Mouse (Mus musculus) retina, adult 2 months (tissue): ENCODE measurements around the gene Aff3.
A peak's percentile ranks its signal among the peaks of the same experiment; 100 is the strongest.

ENCODE experiments used
- DNase-seq: peaks from one replicate; pipeline ENCODE4 v3.0.0-alpha.2; 2012; ENCODE audit warnings: low read depth, low spot score

Aff3 gene

DNA sequence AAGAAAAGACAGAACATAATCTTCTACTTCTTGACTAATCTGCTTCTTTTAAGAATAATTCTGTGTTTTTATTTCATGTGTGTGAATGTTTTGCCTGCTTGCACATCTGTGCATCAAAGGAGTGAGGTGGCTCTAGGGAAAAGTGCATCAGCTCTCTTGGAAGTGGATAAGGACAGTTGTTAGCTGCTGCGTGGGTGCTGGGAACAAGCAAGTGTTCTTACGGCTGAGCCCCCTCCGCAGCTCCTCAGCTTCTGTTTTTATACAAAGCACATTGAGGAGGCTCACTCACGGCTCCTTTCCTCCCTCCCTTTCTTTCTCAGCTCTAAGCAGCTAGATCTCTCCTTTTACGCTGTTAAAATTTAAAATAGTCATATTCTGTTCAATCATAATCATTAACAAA, 340.5 kb downstream of the Aff3 start:
- no peak for DNase-seq

DNA sequence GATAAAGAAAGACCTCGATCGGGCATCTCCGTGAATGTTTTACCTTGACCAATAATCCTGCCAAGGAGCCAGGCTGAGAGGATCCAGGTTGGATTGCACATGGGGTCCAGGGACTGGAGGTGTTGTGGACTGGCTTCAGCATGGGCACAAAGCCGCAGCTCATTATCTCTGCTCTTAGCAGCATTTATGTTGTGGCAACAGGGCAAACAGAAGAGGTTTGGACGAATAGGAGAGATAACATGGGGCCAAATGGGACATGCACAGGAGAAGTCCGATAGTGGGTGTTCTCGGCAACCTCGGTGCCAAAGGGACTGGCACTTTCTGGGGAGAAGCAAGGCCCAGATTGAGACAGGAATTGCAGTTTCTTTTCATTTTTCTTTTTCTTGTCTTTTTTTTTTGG, 342.9 kb downstream of the Aff3 start:
- DNase-seq = no peak

DNA sequence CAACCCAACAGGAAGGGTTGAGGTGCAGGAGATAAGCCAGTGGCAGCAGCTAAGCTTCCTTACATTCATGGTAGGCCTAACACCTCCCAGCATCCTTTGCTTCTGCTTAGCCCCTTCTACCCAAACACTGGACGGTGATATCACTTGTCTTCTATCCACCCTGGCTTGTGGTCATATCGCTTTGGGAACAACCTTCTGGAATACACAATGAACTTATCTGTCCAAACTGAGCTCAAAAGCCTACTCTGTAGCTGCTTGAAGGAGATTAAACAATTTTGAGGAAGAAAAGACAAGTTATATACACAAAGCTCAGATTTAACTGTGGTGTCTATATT, 343.8 kb downstream of the Aff3 start:
- no peak for DNase-seq

DNA sequence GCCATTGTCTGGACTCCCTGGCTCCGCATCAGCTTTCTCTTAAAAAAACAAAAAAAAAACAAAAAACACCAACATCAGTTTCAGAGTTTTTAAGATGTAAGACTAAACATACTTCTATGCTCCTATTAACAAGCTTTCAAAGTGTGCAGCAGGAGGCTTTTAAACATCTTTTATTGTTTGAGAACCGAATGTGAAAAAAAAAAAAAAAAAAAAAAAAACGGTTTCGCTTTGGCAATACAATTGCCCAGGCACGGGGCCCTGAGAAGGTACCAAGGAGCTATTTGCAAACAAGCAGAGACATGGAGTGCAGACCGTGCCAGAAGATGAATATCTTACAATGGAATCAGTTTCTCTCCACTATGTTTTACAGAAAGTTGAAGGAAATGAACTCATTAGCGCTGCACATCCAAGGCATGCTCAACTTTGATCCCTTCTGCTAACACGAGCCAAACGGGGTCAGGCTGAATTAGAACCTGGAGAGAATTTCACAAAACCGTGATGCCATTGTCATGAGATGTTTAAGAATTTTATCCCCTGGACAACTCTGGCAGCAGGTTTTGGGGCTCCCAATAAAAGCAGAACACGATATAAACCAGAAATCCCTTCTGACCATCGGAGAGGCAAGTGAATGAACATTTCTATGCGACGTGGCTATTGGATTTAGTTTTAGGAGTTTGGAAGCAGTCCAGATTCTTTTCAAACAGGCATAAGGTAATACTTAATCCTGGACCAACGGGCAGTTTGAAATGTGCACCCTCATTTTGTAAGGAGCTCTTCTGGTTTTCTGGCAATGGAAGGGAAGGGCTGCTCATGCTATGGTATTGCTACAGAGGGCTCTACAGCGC, 344.4 kb downstream of the Aff3 start:
- no peak for DNase-seq

DNA sequence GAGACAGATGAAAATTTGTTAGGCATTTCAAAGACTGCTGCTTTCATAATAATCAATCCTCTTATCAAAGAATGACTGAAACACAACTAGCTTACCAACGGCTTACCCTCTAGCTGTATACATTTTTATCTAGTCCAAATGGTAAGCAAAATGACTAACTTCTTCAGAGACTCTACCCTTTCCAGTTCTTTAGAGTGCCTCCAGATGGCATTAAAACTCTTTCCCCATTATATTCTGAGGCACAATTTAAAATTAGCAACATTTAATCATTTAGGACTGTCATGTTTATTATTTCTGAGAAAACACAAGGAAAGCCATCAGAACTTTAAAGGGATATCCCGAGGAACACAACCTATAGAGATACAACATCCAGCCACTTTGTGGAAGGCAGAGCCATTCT, 346.1 kb downstream of the Aff3 start:
- DNase-seq = no peak

DNA sequence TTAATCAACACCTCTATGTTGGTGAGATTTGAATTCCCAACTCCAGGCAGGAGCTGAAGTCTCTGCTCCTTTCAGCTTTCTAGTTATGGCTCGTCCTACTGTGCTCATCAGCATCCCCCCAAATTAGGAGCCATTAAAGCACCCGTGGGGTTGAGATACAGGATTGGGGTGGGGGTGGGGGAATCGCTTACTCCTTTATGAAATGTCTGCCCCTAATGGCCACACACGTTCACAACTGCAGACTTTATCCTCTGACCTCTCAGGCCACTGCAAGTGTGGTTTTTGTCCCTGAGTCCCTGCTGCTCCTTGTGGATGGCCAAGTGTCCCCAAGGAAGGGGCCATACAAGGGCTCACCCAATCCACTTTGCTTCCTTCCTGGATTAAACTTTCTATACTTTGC, 348.8 kb downstream of the Aff3 start:
- DNase-seq = no peak

DNA sequence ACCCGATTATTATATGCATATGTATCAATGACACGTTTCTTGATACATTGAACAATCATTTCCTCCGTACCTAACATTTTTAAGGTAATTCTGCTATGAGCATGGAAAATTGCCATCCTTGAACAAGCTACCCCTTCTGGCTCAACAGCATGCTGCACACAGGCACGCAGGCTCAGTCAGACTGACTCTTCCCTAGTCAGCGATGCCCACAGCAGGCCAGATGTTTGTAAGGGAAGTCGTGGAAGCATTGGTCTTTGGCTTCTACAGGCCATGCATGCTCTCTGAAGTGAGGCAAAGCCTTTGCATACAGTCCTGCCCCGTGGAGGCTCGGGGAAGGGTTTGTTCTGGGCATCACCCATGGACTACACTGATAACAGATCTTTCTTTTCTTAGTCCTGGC, 354.3 kb downstream of the Aff3 start:
- no peak for DNase-seq

DNA sequence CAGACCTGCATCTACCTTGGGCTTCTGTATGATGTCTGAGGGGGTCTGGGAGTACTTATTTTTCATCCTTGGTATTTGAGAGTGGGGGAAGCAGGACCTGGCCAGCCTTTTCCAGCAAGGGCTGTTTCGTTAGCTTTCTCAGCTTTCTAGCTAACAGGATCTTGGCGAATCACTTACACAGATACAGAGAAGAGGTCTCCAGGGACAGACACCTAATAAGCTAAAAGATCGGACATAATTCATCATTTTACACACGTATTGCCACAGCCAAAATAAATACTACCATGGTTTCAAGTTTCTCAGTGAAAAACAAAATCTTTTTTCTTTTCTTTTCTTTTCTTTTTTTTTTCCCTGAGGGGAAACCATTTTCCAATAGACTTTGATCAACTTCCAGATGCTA, 354.7 kb downstream of the Aff3 start:
- DNase-seq = no peak

DNA sequence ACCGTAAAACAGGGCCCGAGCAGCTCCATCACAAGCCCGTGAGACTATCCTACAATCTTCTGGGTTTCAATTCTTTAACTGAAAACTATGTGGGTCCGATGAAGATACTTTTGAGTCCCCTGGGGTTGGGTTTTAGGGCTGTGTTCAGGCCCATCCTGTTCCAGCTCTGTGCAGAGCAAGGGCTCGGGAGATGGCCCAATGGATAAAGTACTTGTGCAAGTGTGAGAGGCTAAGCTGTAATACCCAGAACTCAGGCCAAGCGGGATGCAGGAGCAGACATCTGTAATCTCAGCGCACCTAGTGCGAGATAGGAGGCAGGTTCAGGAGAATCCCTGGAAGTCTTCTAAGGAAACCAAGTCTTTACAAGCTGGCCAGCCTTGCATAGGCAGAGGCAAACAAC, 355.4 kb downstream of the Aff3 start:
- DNase-seq = no peak

DNA sequence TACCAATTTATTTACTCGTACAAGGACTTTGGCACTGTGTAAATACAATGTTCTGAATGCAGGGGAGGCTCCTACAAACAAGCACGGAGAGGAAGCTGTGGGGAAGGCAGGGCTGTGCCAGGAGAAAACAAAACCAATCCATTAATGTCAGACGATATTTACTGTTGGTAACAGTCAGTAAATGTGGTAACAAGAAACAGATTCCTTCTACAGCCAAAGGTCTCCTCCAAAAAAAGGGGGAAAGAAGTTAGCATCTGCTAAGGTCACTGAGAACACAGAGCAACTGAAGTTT, 356.1 kb downstream of the Aff3 start:
- DNase-seq = no peak

DNA sequence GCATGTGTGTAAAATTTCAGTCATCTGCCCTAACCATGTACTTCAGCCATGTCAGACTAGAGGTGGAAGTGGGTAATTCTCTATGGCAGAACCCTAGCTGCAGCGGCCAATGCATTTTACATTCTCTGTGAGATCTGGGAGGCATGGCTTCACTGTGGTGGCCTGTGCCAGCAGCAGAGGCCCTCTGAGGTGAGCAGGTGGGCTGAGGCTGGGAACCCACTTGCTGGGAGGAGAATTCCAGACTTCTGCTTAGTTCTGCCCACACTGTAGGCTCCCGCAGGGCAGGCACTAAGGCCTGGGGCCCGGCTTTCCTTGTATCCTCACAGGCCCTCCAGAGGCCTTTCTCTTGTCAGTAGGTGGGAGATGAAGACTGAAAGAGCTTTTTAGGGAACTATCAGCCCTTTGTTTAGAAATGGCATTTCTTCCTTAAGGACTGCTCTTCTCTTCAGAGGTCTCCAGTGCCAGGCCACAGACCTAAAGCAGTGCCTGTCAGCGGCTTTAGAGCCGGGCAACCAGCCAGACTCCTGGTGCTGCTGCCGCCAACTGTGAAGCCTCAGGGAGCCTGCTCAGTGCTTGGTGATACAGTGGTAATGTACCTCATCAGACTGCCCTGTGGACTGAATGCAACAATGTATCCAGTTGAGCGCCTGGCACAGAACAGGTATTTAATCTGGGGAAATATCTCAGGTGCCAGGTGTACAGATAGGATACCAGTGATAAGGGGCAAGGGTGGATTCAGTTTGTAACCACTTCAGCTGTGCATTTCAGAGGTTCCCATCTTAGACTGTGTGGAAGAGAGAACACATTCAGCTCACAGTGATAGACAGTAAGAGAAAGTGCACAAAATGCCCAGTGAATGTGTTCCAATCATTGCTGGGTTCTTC, 356.7 kb downstream of the Aff3 start:
- peak; percentile 8 for DNase-seq

DNA sequence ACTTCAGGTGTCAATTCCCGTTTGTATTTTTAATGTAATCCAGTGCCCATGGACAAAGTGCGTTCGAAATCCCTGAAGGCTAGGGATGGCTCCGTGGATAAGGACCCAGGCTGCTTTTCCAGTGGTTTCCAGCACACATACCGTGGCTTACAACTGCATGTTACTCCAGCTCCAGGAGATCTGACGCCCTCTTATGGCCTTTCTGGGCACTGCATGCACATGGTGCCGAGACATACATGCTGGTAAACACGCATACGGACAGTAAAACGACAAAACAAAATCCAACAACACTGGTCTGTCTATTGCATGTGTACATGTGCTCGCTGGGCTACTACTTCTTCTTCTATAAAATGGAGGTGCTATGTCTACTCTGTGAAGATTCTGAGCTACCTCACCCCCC, 357.5 kb downstream of the Aff3 start:
- DNase-seq = no peak

DNA sequence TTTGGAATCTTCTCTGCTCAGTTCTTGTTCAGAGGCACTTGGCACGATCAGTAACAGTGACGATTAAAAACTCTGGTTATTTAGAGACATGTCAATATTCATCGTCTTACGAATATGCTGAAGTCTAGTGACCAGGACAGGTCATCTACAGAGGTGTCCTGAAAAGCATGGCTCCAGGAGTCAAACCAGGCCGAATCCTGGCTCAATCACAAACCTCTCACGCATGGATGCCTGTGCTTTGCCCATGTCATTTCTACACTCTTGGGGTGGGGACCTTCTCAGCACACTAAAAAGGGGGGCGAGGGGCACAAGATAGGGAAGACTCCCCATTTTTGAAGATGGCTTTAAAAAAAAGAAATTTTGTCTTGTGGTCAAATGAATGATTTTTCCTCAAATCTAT, 358.6 kb downstream of the Aff3 start:
- DNase-seq = no peak

DNA sequence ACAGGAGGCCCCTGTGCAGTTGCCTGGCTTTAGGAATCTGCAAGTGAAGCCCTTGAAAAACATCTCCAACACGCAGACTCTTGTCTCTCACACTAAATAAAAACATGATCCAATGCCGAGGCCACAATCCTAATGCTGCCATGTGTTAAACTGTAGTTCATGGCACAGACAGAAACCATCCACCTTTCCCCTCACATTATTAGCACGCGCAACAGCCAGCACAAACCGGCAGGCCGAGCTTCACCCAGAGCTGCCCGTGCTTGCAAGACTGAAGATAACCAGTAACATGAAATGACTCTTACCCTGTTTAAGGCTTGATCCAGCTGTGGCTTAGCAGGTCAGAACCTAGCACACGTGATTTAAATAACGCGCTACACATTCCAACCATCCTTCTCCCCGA, 360.4 kb downstream of the Aff3 start:
- DNase-seq = no peak

DNA sequence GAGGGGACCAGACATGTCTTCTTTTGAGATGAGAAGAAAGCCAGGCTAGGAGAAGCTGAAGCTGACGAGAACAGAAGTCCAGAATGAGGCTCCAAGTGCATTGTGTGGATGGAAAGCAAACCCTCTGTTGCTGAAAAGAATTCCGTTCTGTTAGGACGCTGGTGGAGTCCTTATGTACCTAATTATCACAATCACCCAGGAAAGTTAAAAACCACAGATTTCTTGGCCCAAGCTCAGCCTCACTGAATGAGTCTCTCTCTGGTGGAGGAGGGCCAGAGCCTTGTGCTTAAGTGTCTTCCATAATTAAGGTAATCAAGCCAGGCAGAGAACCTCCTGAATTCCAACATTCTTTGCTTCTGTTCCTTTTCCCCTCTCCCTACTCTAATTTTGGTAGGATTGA, 366.5 kb downstream of the Aff3 start:
- DNase-seq = no peak

DNA sequence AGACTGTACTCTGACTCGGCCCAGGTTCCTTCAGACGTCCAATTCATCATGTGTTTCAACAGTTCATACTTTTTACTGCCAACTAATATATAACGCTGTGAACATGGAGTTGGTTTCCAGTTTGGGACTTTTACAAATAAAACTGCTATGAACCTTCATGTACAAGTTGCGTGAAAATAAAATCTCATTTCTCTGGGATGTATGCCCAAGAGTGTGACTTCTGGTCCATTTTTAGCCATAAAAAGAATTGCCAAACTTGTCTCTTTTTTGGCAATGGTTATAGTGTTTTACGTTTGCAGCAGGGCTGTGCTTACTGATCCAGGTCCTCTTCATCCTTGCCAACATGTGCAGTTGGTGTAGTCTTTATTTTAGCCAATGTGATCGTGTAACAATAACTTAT, 369.8 kb downstream of the Aff3 start:
- no peak for DNase-seq

DNA sequence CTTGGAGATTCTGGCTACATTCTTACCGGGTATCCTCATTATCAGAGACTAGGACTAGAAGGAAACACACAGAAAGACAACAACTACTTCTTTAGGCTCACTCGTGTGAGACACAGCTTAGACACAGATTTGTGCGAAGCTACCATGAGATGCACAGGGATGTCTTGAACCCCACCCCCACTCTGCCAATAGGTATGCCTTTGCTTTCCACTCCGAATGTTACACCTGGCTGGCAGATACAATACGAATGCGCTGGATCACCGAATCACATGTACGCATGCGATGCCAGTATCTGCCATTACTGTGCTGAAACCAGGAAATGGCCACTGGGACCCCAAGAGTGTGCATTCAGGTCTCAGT, 370.4 kb downstream of the Aff3 start:
- no peak for DNase-seq

DNA sequence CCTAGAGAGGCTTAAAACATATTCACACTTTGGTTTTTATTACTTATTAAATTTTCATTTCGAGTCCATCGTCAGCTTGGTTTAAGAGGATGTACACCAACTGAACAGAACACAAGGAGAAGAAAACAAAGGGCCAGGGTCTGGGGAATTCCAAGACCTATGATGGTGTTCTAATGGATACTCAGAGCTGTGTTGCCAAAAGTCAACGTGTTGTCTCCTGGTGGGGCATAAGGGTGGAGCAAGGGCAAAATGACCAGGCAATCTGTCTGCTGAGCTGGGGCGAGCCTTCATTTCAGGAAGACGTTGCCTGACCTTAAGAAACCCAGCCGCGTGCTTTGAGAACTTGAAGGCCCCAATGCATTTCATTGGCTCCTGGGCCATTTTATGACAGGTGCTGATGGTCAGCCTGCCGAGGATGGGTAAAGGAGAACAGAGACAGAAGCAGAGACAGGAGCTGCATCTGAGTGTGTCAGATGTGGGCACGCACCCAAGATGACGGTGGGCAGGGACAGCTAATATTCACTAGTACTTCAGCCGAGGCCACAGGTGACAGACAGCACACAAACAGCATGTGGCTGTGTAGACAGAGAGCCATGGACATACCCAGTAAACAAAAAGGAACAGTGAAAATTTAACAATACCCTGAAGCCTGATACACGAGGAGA, 371.0 kb downstream of the Aff3 start:
- no peak for DNase-seq

DNA sequence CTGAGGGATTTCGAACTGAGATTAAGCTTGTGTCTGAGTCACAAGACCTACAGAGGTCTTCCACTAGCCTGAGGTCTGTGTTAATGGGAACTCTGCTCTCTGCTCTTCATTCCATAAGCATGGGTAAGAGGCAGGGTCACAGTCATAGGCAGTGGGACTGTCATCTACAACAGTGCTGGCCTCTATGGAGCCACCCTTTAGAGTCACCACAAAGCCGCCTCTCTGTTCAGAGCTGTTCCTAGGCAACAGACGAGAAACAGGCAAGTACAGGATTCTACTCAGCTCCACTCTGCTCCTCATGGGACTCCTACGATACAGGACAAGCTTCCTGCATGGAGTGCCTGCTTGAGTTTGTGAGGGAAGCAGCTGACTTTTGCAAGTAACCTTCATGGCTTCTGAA, 371.9 kb downstream of the Aff3 start:
- no peak for DNase-seq

DNA sequence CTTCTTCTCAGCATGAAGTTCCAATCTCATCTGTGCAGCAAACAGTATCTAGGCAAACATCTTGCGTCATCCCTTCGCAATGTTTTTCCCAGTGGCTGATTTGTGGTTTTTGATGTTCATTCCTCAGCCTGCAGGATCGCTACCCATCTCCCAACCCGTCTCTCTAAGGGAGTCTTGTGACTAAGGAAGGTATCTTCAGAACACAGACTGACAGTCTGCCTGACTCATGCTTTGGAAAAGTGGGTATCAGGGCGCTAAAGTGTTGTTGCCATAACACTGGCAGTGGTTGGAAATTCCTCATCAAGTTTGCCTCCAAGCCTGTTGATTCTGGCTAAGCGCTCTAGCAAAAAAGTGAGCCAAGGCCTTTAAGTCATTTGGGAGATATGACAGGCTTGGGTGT, 372.8 kb downstream of the Aff3 start:
- no peak for DNase-seq

DNA sequence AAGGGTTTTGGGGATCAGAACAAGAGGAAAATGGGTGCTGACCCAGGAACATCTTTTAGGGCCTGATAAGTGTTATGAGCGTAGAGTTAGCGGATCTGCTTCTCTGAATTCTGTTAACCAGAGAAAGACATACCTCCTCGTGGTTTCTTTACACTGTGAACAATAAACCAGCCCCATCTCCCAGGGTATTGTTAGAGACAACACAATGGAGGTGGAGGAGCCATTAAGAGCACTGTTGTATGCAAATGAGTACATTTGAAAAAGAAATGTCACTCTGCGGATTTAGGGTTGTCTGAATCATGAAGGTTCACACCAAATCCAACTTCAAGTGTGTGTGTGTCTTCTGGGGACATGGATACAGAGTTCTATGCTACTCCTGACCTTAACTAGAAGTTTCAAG, 373.3 kb downstream of the Aff3 start:
- no peak for DNase-seq

DNA sequence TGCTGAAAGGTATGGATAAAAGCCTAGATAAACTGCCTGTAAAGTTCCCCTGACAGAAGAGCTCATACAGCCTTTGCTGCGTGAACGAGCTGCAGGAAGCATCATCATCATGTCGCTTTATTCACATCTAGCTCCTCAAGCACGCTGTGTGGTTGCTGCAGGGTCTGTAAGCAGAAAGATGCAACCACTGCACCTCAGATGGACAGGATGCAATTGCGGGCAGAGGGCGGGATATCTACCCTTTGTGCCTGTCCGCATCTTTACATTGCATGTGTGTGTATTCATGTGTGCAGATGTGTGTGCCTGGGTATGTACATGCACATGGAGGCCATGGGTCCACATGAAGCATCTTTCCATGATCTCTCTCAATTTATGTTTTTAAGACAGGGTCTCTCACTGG, 373.9 kb downstream of the Aff3 start:
- DNase-seq = no peak

DNA sequence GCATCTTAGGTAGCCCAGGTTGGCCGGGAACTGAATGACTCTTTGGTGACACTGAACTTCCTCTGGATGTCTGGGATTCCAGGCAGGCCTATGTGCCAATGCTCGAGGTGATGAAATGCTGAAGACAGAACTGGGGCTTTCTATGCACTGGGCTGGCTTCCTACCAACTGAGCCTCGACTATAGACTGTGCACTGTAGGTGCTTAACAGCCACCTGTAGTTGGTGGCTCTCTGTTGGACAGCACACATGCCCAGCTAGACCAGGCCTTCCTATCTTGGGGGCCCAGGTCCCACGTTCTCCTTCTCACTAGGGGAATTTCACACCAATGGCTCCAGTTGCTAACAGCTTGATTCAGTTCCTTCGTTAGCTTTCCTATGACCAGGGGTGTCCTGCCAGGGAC, 374.9 kb downstream of the Aff3 start:
- DNase-seq = no peak
